Mouse (Mus musculus) small intestine, adult 2 months (tissue): ENCODE data around the gene Hsp90aa1. TPM values are rescaled to one million over a fixed set of nuclear protein-coding genes. Genes with fewer than 3 reads are reported as not detected.
"Not testable (repeated sequence)": the region's sequence is repeated elsewhere in the genome, so short reads cannot be mapped to it uniquely, and the experiment has no call there.

ENCODE experiments used
- H3K27ac ChIP-seq: fragments of 200-500 bp; 2 replicates; pipeline ENCODE4 v1.5.1; 2012; ENCODE audit warnings: low read depth, low read length, control low read depth, inconsistent platforms; ENCODE audit not compliant: insufficient read depth
- H3K27me3 ChIP-seq: fragments of 200-500 bp; 2 replicates; pipeline ENCODE4 v1.6.1; 2012; ENCODE audit warnings: mild to moderate bottlenecking, moderate library complexity, low read length, inconsistent platforms; ENCODE audit not compliant: control insufficient read depth, insufficient read depth
- H3K36me3 ChIP-seq: fragments of 200-500 bp; 2 replicates; pipeline ENCODE4 v1.6.1; 2012; ENCODE audit warnings: mild to moderate bottlenecking, low read length, control low read depth, inconsistent platforms; ENCODE audit not compliant: control insufficient read depth, insufficient read depth
- H3K4me1 ChIP-seq: fragments of 200-500 bp; 2 replicates; pipeline ENCODE4 v1.6.1; 2012; ENCODE audit warnings: low read length, inconsistent platforms, mixed read lengths; ENCODE audit not compliant: control insufficient read depth, insufficient read depth, insufficient read length
- H3K4me3 ChIP-seq: fragments of 200-500 bp; 2 replicates; pipeline ENCODE4 v1.5.1; 2012; ENCODE audit warnings: low read depth, mild to moderate bottlenecking, control low read depth, inconsistent platforms, low read length, moderate library complexity
- CTCF ChIP-seq: fragments of 200-500 bp; IDR thresholded peaks from 2 replicates; pipeline ENCODE4 v1.5.1; 2012; ENCODE audit warnings: low read depth, mild to moderate bottlenecking, control low read depth, inconsistent platforms, low read length, moderate library complexity, mixed read lengths; ENCODE audit not compliant: insufficient replicate concordance, insufficient read length; ENCODE audit errors: extremely low read depth
- POLR2A ChIP-seq: fragments of 200-500 bp; IDR thresholded peaks from 2 replicates; pipeline ENCODE4 v1.6.1; 2012; ENCODE audit warnings: low read depth, mild to moderate bottlenecking, control low read depth, inconsistent platforms, low read length, moderate library complexity
- WGBS: fragments of 180-500 bp; shearing (Covaris S2); methylation state at CpG from one replicate; pipeline ENCODE4 v1.1.7; 2018; 5-methylcytosine and 5-hydroxymethylcytosine counted together
- polyA plus RNA-seq: library from polyadenylated mRNA; depleted of rRNA; stranded (reverse); fragments of >200 nt; gene quantifications from 2 replicates; pipeline ENCODE4 v1.2.3, GENCODE M21; 2012

Hsp90aa1 gene
- polyA plus RNA-seq, 1 experiment: 23.2 TPM

- Histone ChIP-seq H3K4me1 (peaks cover 11% of the 10 kb centered on the region; the same call in 1 of the 2 replicates), H3K36me3 (peaks cover 32% of the 10 kb centered on the region), H3K4me3 (no peak overlapping the region), H3K27me3 (no peaks in the 10 kb centered on the region), H3K27ac (no peak overlapping the region)
- TF ChIP-seq POLR2A (no peak), CTCF (no peak)
- 88% methylated on average over 6 of the region's 6 CpGs for WGBS
These were observed 12.4 kb downstream of the Hsp90aa1 start for GRCm38 (mm10) chr12:110689919-110690643.

DNA sequence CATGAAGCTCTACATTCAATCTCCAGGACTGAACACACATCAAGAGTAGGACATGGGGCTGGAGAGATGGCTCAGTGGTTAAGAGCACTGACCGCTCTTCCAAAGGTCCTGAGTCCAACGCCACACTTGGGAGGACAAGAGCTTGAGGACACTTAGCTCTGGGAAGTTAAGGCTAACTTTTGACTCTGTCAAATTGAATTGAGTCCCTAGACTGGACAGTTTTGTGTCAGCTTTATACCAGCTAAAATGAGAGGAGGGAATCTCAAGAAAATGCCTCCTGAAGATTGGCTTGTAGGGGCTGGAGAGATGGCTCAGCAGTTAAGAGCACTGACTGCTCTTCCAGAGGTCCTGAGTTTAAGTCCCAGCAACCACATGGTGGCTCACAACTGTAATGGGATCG, 13.6 kb downstream of the Hsp90aa1 start:
- H3K36me3 ChIP-seq: peaks cover 29% of the 10 kb centered on the region
- not testable (repeated sequence) for H3K4me1 ChIP-seq, H3K27me3 ChIP-seq, H3K27ac ChIP-seq, H3K4me3 ChIP-seq
- 82% methylated on average over 3 of the region's 3 CpGs for whole genome bisulfite sequencing

GRCm38 (mm10) chr12:110687894-110688734, 14.4 kb downstream of the Hsp90aa1 start:
- Histone ChIP-seq H3K4me1 (peaks cover 7% of the 10 kb centered on the region; the same call in 1 of the 2 replicates), H3K27me3 (no peaks in the 10 kb centered on the region), H3K4me3 (no peak overlapping the region), H3K36me3 (peaks cover 26% of the 10 kb centered on the region), H3K27ac (peak overlapping the region; percentile 37)
- TF ChIP-seq CTCF (no peak), POLR2A (no peak)
- WGBS: 41% methylated on average over 12 of the region's 12 CpGs

- no peak for TF ChIP-seq CTCF
- TF ChIP-seq POLR2A: no peak
- Histone ChIP-seq H3K36me3 (0 out of 2 replicates have a peak, but pooled peaks cover 1% of the 10 kb centered on the region), H3K27ac (no peak overlapping the region), H3K4me3 (no peak overlapping the region), H3K4me1 (peaks cover 7% of the 10 kb centered on the region; the same call in 1 of the 2 replicates), H3K27me3 (no peaks in the 10 kb centered on the region)
- WGBS: no CpG with 5 or more reads among the region's 1 CpGs
These were observed 18.9 kb downstream of the Hsp90aa1 start for GRCm38 (mm10) chr12:110683580-110683979.

- Histone ChIP-seq H3K36me3 (0 out of 2 replicates have a peak, but pooled peaks cover 1% of the 10 kb centered on the region), H3K27me3 (no peaks in the 10 kb centered on the region), H3K4me3 (no peak within 1 kb of the TSS), H3K4me1 (no peaks in the 10 kb centered on the region), H3K27ac (no peak within 1 kb of the TSS)
- TF ChIP-seq CTCF: no peak
- TF ChIP-seq POLR2A: no peak
- WGBS: 76% methylated on average over 9 of the region's 9 CpGs
These were observed 19.8 kb downstream of the Hsp90aa1 start, which contains the start of gene 1700001K19Rik for GRCm38 (mm10) chr12:110682561-110683299. 1700001K19Rik (minus strand) TSS chr12:110682619.

DNA sequence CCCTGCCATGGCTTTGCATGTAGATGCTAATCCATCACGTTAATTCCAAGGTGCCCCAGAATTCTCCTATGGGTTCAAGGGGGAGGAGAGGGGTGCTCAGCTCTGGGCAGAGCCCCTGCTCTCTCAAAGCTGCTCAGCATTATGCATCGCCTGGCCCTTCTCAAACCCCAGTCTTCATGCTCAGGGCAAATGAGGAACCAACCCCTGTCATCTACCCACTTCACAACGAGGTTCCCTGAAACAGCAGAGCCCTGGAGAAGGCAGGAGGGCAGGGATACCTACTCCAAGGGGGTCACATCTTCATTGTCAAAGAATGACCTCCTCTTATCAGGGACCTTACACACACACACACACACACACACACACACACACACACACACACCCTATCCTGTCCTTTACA, 20.6 kb downstream of the Hsp90aa1 start:
- TF ChIP-seq POLR2A: no peak
- no peak for TF ChIP-seq CTCF
- Histone ChIP-seq H3K27me3 (no peaks in the 10 kb centered on the region), H3K4me1 (no peaks in the 10 kb centered on the region), H3K4me3 (no peak overlapping the region), H3K27ac (no peak overlapping the region), H3K36me3 (0 out of 2 replicates have a peak, but pooled peaks cover 1% of the 10 kb centered on the region)
- 67% methylated on average over 3 of the region's 3 CpGs for WGBS

- Histone ChIP-seq H3K27ac (no peak overlapping the region), H3K27me3 (no peaks in the 10 kb centered on the region), H3K4me1 (no peaks in the 10 kb centered on the region), H3K36me3 (no peaks in the 10 kb centered on the region), H3K4me3 (no peak overlapping the region)
- WGBS: 12% methylated on average over 7 of the region's 7 CpGs
- TF ChIP-seq POLR2A: no peak
- TF ChIP-seq CTCF: no peak
These were observed 21.3 kb downstream of the Hsp90aa1 start for GRCm38 (mm10) chr12:110681191-110681590.
